Mouse (Mus musculus) bone marrow macrophage, adult 2 months (primary cell): ENCODE data around the gene Rxra.

ENCODE experiments used
- CTCF ChIP-seq: IDR thresholded peaks from 2 replicates; pipeline ENCODE4 v1.5.1; 2012; ENCODE audit warnings: low read depth, mild to moderate bottlenecking, low read length, moderate library complexity
- POLR2A ChIP-seq: IDR thresholded peaks from 2 replicates; pipeline ENCODE4 v1.6.1; 2012; ENCODE audit warnings: mild to moderate bottlenecking, low read depth, low read length, borderline replicate concordance

DNA sequence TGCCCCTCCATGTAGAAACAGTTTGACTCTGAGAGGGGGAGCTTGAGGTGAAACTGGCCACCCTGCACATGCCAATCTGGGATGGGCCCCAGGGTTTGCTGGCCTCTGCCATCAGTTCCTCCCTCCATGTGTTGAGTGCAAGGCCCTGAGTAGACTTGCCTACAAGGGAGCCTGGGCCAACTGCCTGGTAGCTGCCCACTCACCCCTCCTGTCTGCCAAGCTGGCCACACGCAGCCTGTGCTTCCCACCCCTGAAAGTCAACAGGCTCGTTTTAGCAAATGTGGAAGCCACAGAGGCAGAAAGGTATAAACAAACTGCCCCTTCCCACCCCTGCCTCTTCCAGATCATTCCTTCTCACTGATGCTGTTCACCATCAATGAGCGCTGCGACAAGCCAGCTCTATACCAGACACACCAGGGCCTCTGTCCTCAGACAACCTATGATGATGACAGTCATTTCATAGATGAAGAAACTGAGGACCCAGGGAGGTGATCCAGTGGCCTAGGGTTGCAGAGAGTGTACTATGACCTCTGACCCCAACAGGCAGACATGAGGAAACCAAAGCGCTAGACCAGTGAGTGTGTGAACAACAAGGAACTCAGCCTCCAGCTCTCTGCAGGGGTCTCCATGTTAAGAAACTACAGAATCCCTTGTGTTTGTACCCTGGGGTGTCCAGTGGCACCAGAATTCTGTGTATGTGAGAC is 36.5 kb upstream of the Rxra start:
- TF ChIP-seq CTCF (no peak), POLR2A (no peak)
